Mouse (Mus musculus): Measurements from ENCODE around the gene Nr3c2. TPM values are rescaled to one million over a fixed set of nuclear protein-coding genes. Genes with fewer than 3 reads are reported as not detected.

Nr3c2 gene
- total RNA-seq, 1 experiment = 1.4 TPM

DNA sequence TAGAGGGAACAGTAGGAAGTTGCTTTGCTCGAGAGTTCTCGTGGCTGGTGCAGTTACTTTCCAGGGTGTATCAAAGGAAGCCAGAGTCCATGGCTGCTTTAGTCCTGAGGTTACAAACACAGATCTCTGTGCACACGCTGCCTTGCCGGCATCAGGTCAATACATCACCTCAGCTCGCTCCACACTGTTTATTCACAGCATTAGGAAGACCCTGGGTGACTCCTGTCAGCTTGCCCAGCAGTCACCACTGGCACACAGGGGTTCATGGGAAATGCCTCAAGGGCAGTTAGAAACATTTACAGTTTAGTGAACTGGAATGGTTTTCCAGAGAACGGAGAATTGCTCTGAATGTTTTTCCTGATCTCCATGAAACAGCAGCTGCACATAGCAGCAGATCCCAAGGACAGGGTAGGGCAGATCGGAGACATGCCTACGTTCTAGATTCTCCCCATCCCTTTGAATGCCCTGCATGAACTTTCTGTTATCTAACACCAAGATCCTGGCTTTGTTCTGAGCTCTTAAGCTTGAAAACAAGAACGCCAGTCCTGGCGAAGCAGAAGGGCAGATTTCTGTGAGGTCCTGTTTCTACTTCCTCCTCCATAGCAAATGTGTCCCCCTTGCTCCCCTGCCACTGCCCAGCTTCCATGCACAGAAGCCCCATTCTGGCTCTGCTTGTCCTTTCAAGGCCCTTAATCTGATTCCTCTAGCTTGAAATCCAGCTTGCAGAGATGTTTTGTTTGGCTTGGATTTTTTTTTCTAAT lies 221.7 kb downstream of the Nr3c2 start:
- Histone ChIP-seq H3K9ac (ENCODE audit: insufficient read depth, low read depth, low read length, poor library complexity, severe bottlenecking) (no peak overlapping the region), H3K4me3 (ENCODE audit: insufficient read depth in 1 of 2, low read depth in 1 of 2, low read length in 2 of 2, poor library complexity in 1 of 2, severe bottlenecking in 1 of 2) (no peak overlapping the region), H3K9me3 (ENCODE audit: control insufficient read depth, insufficient read depth, low read depth, low read length) (no peaks in the 10 kb centered on the region), H3K27ac (ENCODE audit: insufficient read depth, low read depth, low read length, poor library complexity, severe bottlenecking) (no peak overlapping the region), H3K36me3 (ENCODE audit: control insufficient read depth, insufficient read depth, low read length, poor library complexity, severe bottlenecking) (no peaks in the 10 kb centered on the region), H3K4me1 (ENCODE audit: control insufficient read depth in 2 of 2, insufficient read depth in 2 of 2, low read length in 2 of 2, poor library complexity in 1 of 2) (no peaks in the 10 kb centered on the region)
- DNase-seq (ENCODE audit: low read depth, low spot score) = no peak
- TF ChIP-seq CHD2 (IDR thresholded peaks at IDR 0.05; ENCODE audit: low read depth, low read length) (no peak), MAFK (IDR thresholded peaks at IDR 0.05; ENCODE audit: insufficient read depth, low read depth, low read length) (no peak), ZNF384 (IDR thresholded peaks at IDR 0.05; ENCODE audit: low read depth, low read length) (no peak), ZC3H11A (IDR thresholded peaks at IDR 0.05; ENCODE audit: borderline replicate concordance, low read depth, low read length) (no peak), HCFC1 (IDR thresholded peaks at IDR 0.05; ENCODE audit: borderline replicate concordance, insufficient read depth, low read length) (no peak)
- in situ Hi-C loops (cut with MboI; ENCODE audit: low sequenced_read_pairs in 2 of 2, unreplicated experiment in 2 of 2) = no loop called here

DNA sequence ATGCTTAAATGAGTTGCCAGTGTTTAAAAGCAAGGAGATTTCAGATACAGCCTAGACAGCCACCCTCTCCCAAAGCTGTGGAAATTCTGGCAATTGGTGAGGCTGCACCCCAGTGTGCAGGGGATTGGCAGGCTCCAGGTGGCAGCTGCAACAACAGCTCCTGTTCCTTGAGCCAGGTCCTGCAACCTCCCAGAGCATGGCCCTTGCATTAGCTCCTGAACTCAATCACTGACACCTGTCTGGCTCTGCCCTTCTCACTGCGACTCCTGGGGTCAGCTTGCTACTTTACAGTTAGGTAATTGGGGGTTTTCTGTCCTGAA lies 222.3 kb downstream of the Nr3c2 start:
- Histone ChIP-seq H3K9ac (ENCODE audit: insufficient read depth, low read depth, low read length, poor library complexity, severe bottlenecking) (no peak overlapping the region), H3K9me3 (ENCODE audit: control insufficient read depth, insufficient read depth, low read depth, low read length) (no peaks in the 10 kb centered on the region), H3K36me3 (ENCODE audit: control insufficient read depth, insufficient read depth, low read length, poor library complexity, severe bottlenecking) (no peaks in the 10 kb centered on the region), H3K4me1 (ENCODE audit: control insufficient read depth in 2 of 2, insufficient read depth in 2 of 2, low read length in 2 of 2, poor library complexity in 1 of 2) (no peaks in the 10 kb centered on the region), H3K4me3 (ENCODE audit: insufficient read depth in 1 of 2, low read depth in 1 of 2, low read length in 2 of 2, poor library complexity in 1 of 2, severe bottlenecking in 1 of 2) (no peak overlapping the region), H3K27ac (ENCODE audit: insufficient read depth, low read depth, low read length, poor library complexity, severe bottlenecking) (no peak overlapping the region)
- no peak for TF ChIP-seq HCFC1 (IDR thresholded peaks at IDR 0.05; ENCODE audit: borderline replicate concordance, insufficient read depth, low read length)
- TF ChIP-seq CHD2 (IDR thresholded peaks at IDR 0.05; ENCODE audit: low read depth, low read length) = no peak
- no peak for TF ChIP-seq ZC3H11A (IDR thresholded peaks at IDR 0.05; ENCODE audit: borderline replicate concordance, low read depth, low read length)
- no peak for TF ChIP-seq ZNF384 (IDR thresholded peaks at IDR 0.05; ENCODE audit: low read depth, low read length)
- no peak for TF ChIP-seq MAFK (IDR thresholded peaks at IDR 0.05; ENCODE audit: insufficient read depth, low read depth, low read length)
- DNase-seq (ENCODE audit: low read depth, low spot score) = no peak
- in situ Hi-C loops (cut with MboI; ENCODE audit: low sequenced_read_pairs in 2 of 2, unreplicated experiment in 2 of 2) = no loop called here

DNA sequence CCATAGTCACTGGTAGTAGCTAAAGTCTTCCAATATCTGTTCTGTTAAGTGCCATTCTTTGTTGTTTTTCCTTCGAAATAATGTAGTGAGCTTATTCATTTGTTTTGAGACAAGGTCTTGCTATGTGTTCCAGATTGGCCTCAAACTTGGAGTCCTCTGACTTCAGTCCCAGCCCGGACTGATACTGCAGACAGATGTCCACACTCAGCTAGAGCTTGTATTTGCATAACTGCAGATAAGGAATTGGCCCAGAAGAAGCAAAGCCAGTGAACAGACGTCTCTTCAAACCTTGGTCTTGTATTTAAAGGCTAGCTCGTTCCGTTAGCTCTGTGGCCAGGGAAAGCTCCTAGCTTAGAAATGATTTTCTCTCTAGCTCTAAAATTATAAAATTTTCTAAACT lies 223.1 kb downstream of the Nr3c2 start:
- TF ChIP-seq HCFC1 (IDR thresholded peaks at IDR 0.05; ENCODE audit: borderline replicate concordance, insufficient read depth, low read length) = no peak
- TF ChIP-seq ZC3H11A (IDR thresholded peaks at IDR 0.05; ENCODE audit: borderline replicate concordance, low read depth, low read length) = no peak
- no peak for TF ChIP-seq CHD2 (IDR thresholded peaks at IDR 0.05; ENCODE audit: low read depth, low read length)
- TF ChIP-seq ZNF384 (IDR thresholded peaks at IDR 0.05; ENCODE audit: low read depth, low read length) = no peak
- no peak for TF ChIP-seq MAFK (IDR thresholded peaks at IDR 0.05; ENCODE audit: insufficient read depth, low read depth, low read length)
- DNase-seq (ENCODE audit: low read depth, low spot score) = no peak
- Histone ChIP-seq H3K4me3 (ENCODE audit: insufficient read depth in 1 of 2, low read depth in 1 of 2, low read length in 2 of 2, poor library complexity in 1 of 2, severe bottlenecking in 1 of 2) (no peak overlapping the region), H3K36me3 (ENCODE audit: control insufficient read depth, insufficient read depth, low read length, poor library complexity, severe bottlenecking) (no peaks in the 10 kb centered on the region), H3K27ac (ENCODE audit: insufficient read depth, low read depth, low read length, poor library complexity, severe bottlenecking) (no peak overlapping the region), H3K9ac (ENCODE audit: insufficient read depth, low read depth, low read length, poor library complexity, severe bottlenecking) (no peak overlapping the region), H3K9me3 (ENCODE audit: control insufficient read depth, insufficient read depth, low read depth, low read length) (no peaks in the 10 kb centered on the region), H3K4me1 (ENCODE audit: control insufficient read depth in 2 of 2, insufficient read depth in 2 of 2, low read length in 2 of 2, poor library complexity in 1 of 2) (no peaks in the 10 kb centered on the region)
- in situ Hi-C loops (cut with MboI; ENCODE audit: low sequenced_read_pairs in 2 of 2, unreplicated experiment in 2 of 2) = no loop called here

DNA sequence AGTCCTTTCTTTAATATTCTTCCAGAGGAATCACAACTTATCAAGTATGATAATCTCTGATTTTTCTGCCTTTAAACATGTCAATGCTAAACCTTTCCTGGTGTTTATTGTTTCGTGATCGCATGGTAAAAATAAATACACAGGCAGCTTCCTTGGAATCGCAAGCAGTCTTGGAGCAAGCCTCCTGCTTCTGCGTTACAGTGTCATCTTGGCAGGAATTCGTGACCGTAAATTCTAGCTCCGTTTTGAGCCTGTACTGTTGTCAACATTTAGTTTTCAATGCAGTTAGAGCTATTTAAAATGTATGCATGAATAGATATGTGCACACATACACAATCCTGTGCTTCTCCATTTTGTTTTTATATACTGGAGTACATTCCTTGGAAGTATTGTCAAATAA lies 226.5 kb downstream of the Nr3c2 start:
- no peaks in the 10 kb centered on the region for H3K9me3 ChIP-seq (ENCODE audit: control insufficient read depth, insufficient read depth, low read depth, low read length)
- H3K27ac ChIP-seq (ENCODE audit: insufficient read depth, low read depth, low read length, poor library complexity, severe bottlenecking) = no peak overlapping the region
- no peaks in the 10 kb centered on the region for H3K36me3 ChIP-seq (ENCODE audit: control insufficient read depth, insufficient read depth, low read length, poor library complexity, severe bottlenecking)
- no peak for DNase-seq (ENCODE audit: low read depth, low spot score)
- no peak overlapping the region for H3K4me3 ChIP-seq (ENCODE audit: insufficient read depth in 1 of 2, low read depth in 1 of 2, low read length in 2 of 2, poor library complexity in 1 of 2, severe bottlenecking in 1 of 2)
- TF ChIP-seq HCFC1 (IDR thresholded peaks at IDR 0.05; ENCODE audit: borderline replicate concordance, insufficient read depth, low read length) = no peak
- TF ChIP-seq ZNF384 (IDR thresholded peaks at IDR 0.05; ENCODE audit: low read depth, low read length) = no peak
- no peak for TF ChIP-seq ZC3H11A (IDR thresholded peaks at IDR 0.05; ENCODE audit: borderline replicate concordance, low read depth, low read length)
- TF ChIP-seq MAFK (IDR thresholded peaks at IDR 0.05; ENCODE audit: insufficient read depth, low read depth, low read length) = no peak
- TF ChIP-seq CHD2 (IDR thresholded peaks at IDR 0.05; ENCODE audit: low read depth, low read length) = no peak
- no peaks in the 10 kb centered on the region for H3K4me1 ChIP-seq (ENCODE audit: control insufficient read depth in 2 of 2, insufficient read depth in 2 of 2, low read length in 2 of 2, poor library complexity in 1 of 2)
- H3K9ac ChIP-seq (ENCODE audit: insufficient read depth, low read depth, low read length, poor library complexity, severe bottlenecking) = no peak overlapping the region
- in situ Hi-C loops (cut with MboI; ENCODE audit: low sequenced_read_pairs in 2 of 2, unreplicated experiment in 2 of 2) = no loop called here
